Mouse (Mus musculus) kidney, adult 2 months (tissue): ENCODE results near the gene Hpdl. TPM values are rescaled to one million over a fixed set of nuclear protein-coding genes. Genes with fewer than 3 reads are reported as not detected.

Source experiments
- DNase-seq: peaks from one replicate; pipeline ENCODE4 v3.0.0; 2021
- H3K27ac ChIP-seq: fragments of 200-500 bp; 2 replicates; pipeline ENCODE4 v1.5.1; 2012; ENCODE audit warnings: low read depth, low read length, control low read depth, inconsistent platforms; ENCODE audit not compliant: insufficient read depth
- H3K27me3 ChIP-seq: fragments of 200-500 bp; replicated peaks from 2 replicates; pipeline ENCODE4 v1.6.1; 2012; ENCODE audit warnings: mild to moderate bottlenecking, moderate library complexity, low read length, inconsistent platforms; ENCODE audit not compliant: control insufficient read depth, insufficient read depth
- H3K36me3 ChIP-seq: fragments of 200-500 bp; 2 replicates; pipeline ENCODE4 v1.6.1; 2012; ENCODE audit warnings: mild to moderate bottlenecking, moderate library complexity, low read length, inconsistent platforms; ENCODE audit not compliant: control insufficient read depth, insufficient read depth
- H3K4me1 ChIP-seq: fragments of 200-500 bp; 2 replicates; pipeline ENCODE4 v1.6.1; 2011; ENCODE audit warnings: low read length; ENCODE audit not compliant: control insufficient read depth, insufficient read depth
- H3K4me3 ChIP-seq: fragments of 200-500 bp; 2 replicates; pipeline ENCODE4 v1.5.1; 2011; ENCODE audit warnings: mild to moderate bottlenecking, low read depth, low read length, control low read depth; ENCODE audit not compliant: insufficient read depth
- CTCF ChIP-seq: fragments of 200-500 bp; conservative IDR thresholded peaks from 2 replicates; pipeline ENCODE4 v1.5.1; 2011; ENCODE audit warnings: low read depth, mild to moderate bottlenecking, control low read depth, low read length, moderate library complexity, mixed read lengths; ENCODE audit not compliant: insufficient read depth, insufficient read length
- POLR2A ChIP-seq: fragments of 200-500 bp; IDR thresholded peaks from one replicate; pipeline ENCODE4 v1.6.1; 2011; ENCODE audit warnings: low read depth, low read length, control low read depth
- WGBS: fragments of 180-500 bp; shearing (Covaris S2); methylation state at CpG from one replicate; pipeline ENCODE4 v1.1.7; 2018; 5-methylcytosine and 5-hydroxymethylcytosine counted together
- polyA plus RNA-seq: library from polyadenylated mRNA; depleted of rRNA; stranded (reverse); fragments of >200 nt; gene quantifications from 2 replicates; pipeline ENCODE4 v1.2.3, GENCODE M21; 2012

Hpdl gene
- polyA plus RNA-seq, 1 experiment, result 2.5 TPM

DNA sequence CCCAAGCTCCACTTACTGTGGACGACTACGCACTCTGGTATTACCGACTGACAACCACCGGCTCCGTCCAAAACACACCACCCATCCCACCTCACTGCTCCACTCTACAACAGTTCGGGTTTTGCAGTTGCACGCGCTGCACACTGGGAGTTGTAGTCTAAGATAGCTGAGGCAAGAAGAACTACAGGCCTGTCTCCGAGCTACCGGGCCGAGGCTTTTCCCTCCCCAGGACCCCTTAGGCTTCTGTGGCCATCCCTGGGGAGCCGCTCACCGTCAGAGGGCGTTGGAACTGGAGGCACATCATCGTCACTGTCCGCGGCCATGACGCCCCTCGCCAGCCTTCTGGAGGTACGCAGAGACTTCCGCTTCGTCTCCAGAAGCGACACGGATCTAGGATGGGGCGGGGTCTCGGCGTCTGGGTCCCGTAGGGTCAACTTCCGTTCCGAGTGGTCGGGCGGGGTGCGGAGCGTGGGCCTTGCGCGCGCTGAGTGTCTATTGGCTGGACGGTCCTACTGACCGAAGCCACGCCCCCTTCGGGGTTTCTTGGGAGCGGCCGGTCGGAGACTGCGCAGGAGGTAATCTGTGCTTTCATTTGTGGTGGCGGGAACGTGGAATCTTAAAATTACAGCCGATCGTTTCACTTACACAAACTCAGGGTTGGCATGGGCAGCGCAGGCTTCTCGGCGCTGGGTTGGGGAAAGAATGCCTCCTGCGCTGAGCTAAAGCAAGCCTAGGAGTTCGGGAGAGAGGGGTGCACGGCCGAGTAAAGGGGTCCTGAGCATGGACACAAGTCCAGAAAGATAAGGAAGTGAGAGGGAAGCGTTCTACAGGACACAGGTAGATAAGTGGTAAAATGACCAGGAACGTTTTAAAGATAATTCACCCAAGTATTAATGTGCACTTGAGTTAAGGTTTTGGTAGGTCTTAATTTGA, 14.0 kb downstream of the Hpdl start, which contains the start of the genes Toe1 and Mutyh:
Gene Toe1, minus strand, starts transcription at position 444 of the 933 bp plus-strand sequence.
Gene Mutyh, plus strand, starts transcription at position 527 of the 933 bp plus-strand sequence.
- peaks cover 4% of the 10 kb centered on the region; the same call in 1 of the 2 replicates for H3K4me1 ChIP-seq
- peak within 1 kb of the TSS; percentile 78 for H3K27ac ChIP-seq
- under 1% methylated on average over 58 of the region's 58 CpGs for WGBS
- H3K4me3 ChIP-seq, result peak within 1 kb of the TSS; percentile 69
- H3K36me3 ChIP-seq, result peaks cover 3% of the 10 kb centered on the region
- DNase-seq, result peak; percentile 97
- no peaks in the 10 kb centered on the region for H3K27me3 ChIP-seq
- no peak for TF ChIP-seq POLR2A
- TF ChIP-seq CTCF, result no peak

DNA sequence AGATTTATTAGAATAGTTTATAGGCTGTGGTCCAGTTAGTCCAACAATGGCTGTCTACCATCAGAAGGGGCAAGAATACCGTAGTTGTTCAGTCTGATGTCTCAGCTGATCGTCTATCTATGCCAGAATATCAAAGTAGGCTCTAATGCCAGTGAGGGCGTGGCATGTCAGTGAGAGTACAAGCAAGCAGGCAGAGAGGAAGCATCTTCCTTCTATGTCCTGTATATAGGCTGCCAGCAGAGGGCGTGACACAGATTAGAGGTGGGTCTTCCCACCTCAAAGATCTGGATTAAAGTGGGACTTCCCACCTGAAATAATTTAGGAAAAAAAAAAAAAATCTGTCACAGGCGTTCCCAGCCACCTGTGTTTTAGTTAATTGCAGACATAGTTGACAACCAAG, 21.6 kb downstream of the Hpdl start:
- Histone ChIP-seq H3K4me1 (peaks cover 5% of the 10 kb centered on the region; the same call in 1 of the 2 replicates), H3K27ac (no peak overlapping the region), H3K36me3 (peaks cover 3% of the 10 kb centered on the region), H3K4me3 (no peak overlapping the region), H3K27me3 (no peaks in the 10 kb centered on the region)
- DNase-seq, result no peak
- peak; percentile 38; the same call in 1 of the 2 replicates for TF ChIP-seq CTCF
- no peak for TF ChIP-seq POLR2A
- WGBS, result 41% methylated on average over 5 of the region's 5 CpGs

DNA sequence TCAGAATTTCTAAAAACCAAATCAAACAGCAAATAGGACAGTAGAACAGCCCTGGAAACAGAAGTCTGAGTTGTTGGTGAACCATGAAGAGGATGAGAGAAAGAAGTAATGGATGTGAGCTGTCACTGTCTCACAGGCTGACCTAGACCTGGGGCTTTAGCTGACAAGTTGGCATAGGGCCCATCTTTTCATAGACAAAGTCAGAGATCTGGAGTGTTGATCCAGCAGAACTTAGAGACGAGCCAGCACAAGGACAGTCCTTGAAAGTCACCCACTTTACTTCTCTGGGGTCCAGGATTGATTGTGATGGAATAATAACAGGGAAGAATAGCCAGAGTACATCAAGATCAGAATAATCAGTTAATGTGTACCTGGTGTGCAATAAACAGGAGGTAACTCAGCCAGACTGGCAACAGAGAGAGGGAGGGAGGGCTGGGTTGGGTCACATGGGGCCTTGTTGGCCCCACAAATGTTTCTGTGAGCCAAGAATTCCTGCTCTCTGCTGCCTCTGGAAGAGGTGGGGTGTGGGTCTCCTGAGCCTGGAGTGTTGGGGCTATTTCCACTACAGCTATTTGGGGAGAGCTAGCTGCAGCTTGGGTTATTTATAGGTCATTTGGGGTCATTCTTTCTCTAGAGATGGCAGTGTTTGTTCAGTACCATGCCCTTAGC, 24.9 kb downstream of the Hpdl start:
- WGBS, result 20% methylated on average over 1 of the region's 1 CpGs
- no peak for TF ChIP-seq CTCF
- no peak for TF ChIP-seq POLR2A
- Histone ChIP-seq H3K36me3 (no peaks in the 10 kb centered on the region), H3K27me3 (no peaks in the 10 kb centered on the region), H3K4me3 (no peak overlapping the region), H3K27ac (peak overlapping the region; percentile 75), H3K4me1 (peaks cover 5% of the 10 kb centered on the region; the same call in 1 of the 2 replicates)
- DNase-seq, result peak; percentile 80

DNA sequence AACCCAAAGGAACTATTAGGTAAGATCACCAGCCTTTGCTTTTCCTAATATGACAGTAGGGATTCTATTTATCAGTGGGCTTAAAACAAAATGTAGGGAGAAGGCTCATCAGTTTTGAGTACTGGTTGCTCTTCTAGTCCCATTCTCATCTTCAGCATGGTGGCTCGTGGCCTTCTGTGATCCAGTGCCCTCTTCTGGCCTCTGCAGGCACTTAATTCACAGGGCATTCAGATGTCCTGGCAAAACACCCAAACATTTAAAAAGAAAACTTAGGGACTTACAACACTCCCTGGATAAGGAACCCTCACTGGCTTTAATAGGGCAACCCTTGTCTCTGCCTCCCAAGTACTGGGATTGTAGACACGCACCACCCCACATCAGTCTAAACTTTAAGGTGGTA, 27.2 kb downstream of the Hpdl start:
- peaks cover 5% of the 10 kb centered on the region; the same call in 1 of the 2 replicates for H3K4me1 ChIP-seq
- peak; percentile 19 for DNase-seq
- TF ChIP-seq POLR2A, result no peak
- TF ChIP-seq CTCF, result peak; percentile 36; the same call in 1 of the 2 replicates
- 72% methylated on average over 2 of the region's 2 CpGs for WGBS
- no peak overlapping the region for H3K4me3 ChIP-seq
- H3K27ac ChIP-seq, result no peak overlapping the region
- H3K27me3 ChIP-seq, result no peaks in the 10 kb centered on the region
- H3K36me3 ChIP-seq, result no peaks in the 10 kb centered on the region

DNA sequence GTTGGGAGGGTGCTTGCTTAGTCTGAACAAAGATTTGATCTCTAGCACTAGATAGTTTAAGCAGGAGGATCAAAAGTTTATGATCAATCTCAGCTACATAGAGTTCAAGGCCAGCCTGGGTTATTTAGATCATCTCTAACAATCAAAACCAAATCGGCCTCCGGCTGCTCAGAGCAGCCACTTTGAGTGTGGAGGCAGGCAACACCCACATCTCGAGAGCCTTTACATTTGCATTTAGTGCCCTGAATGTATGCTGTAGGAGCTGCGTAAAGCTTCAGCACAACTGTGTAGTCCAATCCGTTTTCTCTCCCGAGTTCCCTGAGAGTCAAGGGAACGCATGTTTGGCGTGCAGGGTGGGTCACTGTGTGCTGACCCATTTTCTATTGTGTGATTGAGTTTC, 29.1 kb downstream of the Hpdl start:
- Histone ChIP-seq H3K27me3 (no peaks in the 10 kb centered on the region), H3K4me1 (peaks cover 5% of the 10 kb centered on the region; the same call in 1 of the 2 replicates), H3K4me3 (no peak overlapping the region), H3K36me3 (no peaks in the 10 kb centered on the region), H3K27ac (no peak overlapping the region)
- DNase-seq, result no peak
- no peak for TF ChIP-seq POLR2A
- 82% methylated on average over 8 of the region's 8 CpGs for WGBS

DNA sequence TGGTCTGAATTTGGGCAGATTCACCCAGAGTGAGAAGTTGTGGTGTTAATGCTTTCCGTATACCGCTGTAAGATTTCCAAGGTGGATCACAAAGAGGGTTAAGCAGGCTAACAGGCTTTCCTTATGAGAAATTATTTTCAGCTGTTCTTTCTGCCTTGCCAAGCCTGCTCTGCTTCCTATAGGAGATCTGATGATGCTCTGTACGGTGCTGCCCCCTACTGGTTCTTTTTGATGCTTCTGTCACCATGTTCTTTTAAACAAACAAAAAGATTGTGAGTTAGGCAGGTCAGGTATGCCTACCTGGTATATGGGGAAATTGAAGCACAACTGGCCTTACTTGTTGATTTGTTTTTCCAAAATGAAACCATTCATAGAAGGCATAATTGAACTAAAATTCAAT, 32.6 kb downstream of the Hpdl start:
- peak; percentile 89 for DNase-seq
- H3K36me3 ChIP-seq, result no peaks in the 10 kb centered on the region
- H3K4me3 ChIP-seq, result no peak overlapping the region
- H3K4me1 ChIP-seq, result no peaks in the 10 kb centered on the region
- TF ChIP-seq POLR2A, result no peak
- TF ChIP-seq CTCF, result peak; percentile 67
- peak overlapping the region; percentile 31; the same call in 1 of the 2 replicates for H3K27ac ChIP-seq
- 13% methylated on average over 3 of the region's 3 CpGs for WGBS
- no peaks in the 10 kb centered on the region for H3K27me3 ChIP-seq
